Mouse (Mus musculus): Measurements from ENCODE around the gene Gm20479. TPM values are rescaled to one million over a fixed set of nuclear protein-coding genes. Genes with fewer than 3 reads are reported as not detected.

Gm20479 gene
- polyA plus RNA-seq, 1 experiment from 2014 or later, result 0.52 TPM

DNA sequence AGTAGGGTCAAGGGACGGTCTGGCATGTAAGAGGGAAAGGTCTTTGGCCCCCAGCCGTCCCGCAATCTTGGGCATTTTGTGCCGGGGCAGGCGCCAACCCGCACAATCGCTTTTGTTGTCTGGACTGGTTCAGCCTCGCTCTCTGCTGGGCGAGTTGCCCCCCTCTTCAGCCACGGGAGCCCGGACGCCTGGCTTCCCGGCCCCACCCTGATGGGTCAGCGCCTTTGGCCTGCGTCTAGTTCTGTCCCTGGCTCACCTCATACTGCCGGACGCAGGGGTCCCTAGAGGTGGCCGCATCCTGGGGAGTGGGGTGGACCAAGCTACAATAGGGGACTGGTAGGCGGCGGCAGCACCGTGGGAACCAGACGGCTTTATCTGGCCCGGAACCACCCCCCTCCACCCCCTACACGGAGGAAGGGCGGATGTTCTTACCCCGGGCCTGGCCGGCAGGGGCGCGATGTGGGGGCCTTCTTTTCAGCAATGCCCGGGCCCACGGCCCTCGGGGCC is 22.8 kb downstream of the Gm20479 start:
- 0 out of 2 replicates have a peak overlapping the region, but pooled peaks have one; percentile 7 for H3K4me2 ChIP-seq (ENCODE audit: low read depth, severe bottlenecking)
- H3K9ac ChIP-seq (ENCODE audit: low read length), result no peak overlapping the region
- ATAC-seq (ENCODE audit: insufficient number of reproducible peaks, low FRiP score, low TSS enrichment, low read depth), result no peak
- no peaks in the 10 kb centered on the region for H3K36me3 ChIP-seq (ENCODE audit: control insufficient read depth, insufficient read depth, low read length)
- 0 out of 2 replicates have a peak overlapping the region, but pooled peaks have one; percentile 8 for H3K4me3 ChIP-seq (ENCODE audit: low read depth, low read length)
- H3K4me1 ChIP-seq (ENCODE audit: control insufficient read depth, insufficient read depth, low read length), result peaks cover 23% of the 10 kb centered on the region
- DNase-seq (ENCODE audit: low spot score), result peak; percentile 36
- H3K27me3 ChIP-seq (ENCODE audit: control insufficient read depth, insufficient read depth, low read length), result peaks cover 67% of the 10 kb centered on the region
- H3K27ac ChIP-seq (replicated peaks; ENCODE audit: low read depth, low read length), result no peak overlapping the region
- WGBS, result under 1% methylated on average over 32 of the region's 32 CpGs
- H3K9me3 ChIP-seq (ENCODE audit: control insufficient read depth, low read length), result peaks cover 4% of the 10 kb centered on the region; the same call in 1 of the 2 replicates

DNA sequence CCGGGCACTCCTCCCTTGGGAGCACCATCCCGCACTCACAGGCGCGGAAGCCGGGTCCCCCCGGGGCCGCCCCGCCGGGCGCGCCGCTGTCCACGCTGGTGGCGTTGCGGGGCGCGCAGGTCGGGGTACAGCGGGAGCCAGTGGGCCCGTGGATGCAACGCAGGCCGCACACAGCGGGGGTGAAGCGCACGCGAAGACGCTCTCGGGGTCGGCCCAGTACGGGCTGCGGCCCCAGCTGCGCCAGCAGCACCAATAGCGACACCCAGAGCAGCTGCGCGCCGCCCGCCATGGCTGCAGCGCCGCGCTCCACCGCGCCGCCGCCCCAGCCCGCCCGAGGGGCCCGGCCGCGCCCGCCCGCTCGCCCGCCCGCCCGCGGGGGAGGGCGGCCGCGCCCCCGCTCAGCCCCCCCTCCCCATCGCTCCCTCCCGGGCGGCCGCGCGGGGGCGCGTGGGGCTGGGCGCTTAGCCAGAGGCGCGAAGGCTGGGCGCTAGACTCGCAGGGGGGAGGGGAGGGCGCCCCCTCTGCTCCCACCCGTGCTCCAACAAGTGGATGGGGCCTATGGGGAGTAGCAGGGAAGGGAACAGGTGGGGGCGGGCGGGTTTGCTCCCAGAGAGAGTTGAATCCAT is 23.8 kb downstream of the Gm20479 start:
- Histone ChIP-seq H3K4me1 (ENCODE audit: control insufficient read depth, insufficient read depth, low read length) (peaks cover 23% of the 10 kb centered on the region), H3K4me2 (ENCODE audit: low read depth, severe bottlenecking) (peak overlapping the region; percentile 79), H3K4me3 (ENCODE audit: low read depth, low read length) (peak overlapping the region; percentile 41), H3K9ac (ENCODE audit: low read length) (peak overlapping the region; percentile 47), H3K27ac (replicated peaks; ENCODE audit: low read depth, low read length) (no peak overlapping the region), H3K9me3 (ENCODE audit: control insufficient read depth, low read length) (peaks cover 4% of the 10 kb centered on the region; the same call in 1 of the 2 replicates), H3K27me3 (ENCODE audit: control insufficient read depth, insufficient read depth, low read length) (peaks cover 77% of the 10 kb centered on the region), H3K36me3 (ENCODE audit: control insufficient read depth, insufficient read depth, low read length) (no peaks in the 10 kb centered on the region)
- no peak for ATAC-seq (ENCODE audit: insufficient number of reproducible peaks, low FRiP score, low TSS enrichment, low read depth)
- peak; percentile 42 for DNase-seq (ENCODE audit: low spot score)
- WGBS, result under 1% methylated on average over 40 of the region's 77 CpGs

- DNase-seq (ENCODE audit: low spot score) (peak; percentile 89), ATAC-seq (ENCODE audit: insufficient number of reproducible peaks, low FRiP score, low TSS enrichment, low read depth) (no peak)
- Histone ChIP-seq H3K4me3 (ENCODE audit: low read depth, low read length) (peak overlapping the region; percentile 41), H3K27ac (replicated peaks; ENCODE audit: low read depth, low read length) (no peak overlapping the region), H3K4me2 (ENCODE audit: low read depth, severe bottlenecking) (peak overlapping the region; percentile 79), H3K4me1 (ENCODE audit: control insufficient read depth, insufficient read depth, low read length) (peaks cover 23% of the 10 kb centered on the region), H3K36me3 (ENCODE audit: control insufficient read depth, insufficient read depth, low read length) (no peaks in the 10 kb centered on the region), H3K9ac (ENCODE audit: low read length) (no peak overlapping the region), H3K9me3 (ENCODE audit: control insufficient read depth, low read length) (peaks cover 4% of the 10 kb centered on the region; the same call in 1 of the 2 replicates), H3K27me3 (ENCODE audit: control insufficient read depth, insufficient read depth, low read length) (peaks cover 78% of the 10 kb centered on the region)
- under 1% methylated on average over 36 of the region's 39 CpGs for WGBS
Observed at GRCm38 (mm10) chr7:27332353-27333199, 24.6 kb downstream of the Gm20479 start.

GRCm38 (mm10) chr7:27331854-27332253 is 25.4 kb downstream of the Gm20479 start:
- Histone ChIP-seq H3K27ac (replicated peaks; ENCODE audit: low read depth, low read length) (no peak overlapping the region), H3K4me2 (ENCODE audit: low read depth, severe bottlenecking) (no peak overlapping the region; the same call in 1 of the 2 replicates), H3K9me3 (ENCODE audit: control insufficient read depth, low read length) (peaks cover 4% of the 10 kb centered on the region; the same call in 1 of the 2 replicates), H3K27me3 (ENCODE audit: control insufficient read depth, insufficient read depth, low read length) (peaks cover 85% of the 10 kb centered on the region), H3K4me3 (ENCODE audit: low read depth, low read length) (no peak overlapping the region), H3K36me3 (ENCODE audit: control insufficient read depth, insufficient read depth, low read length) (no peaks in the 10 kb centered on the region), H3K9ac (ENCODE audit: low read length) (no peak overlapping the region), H3K4me1 (ENCODE audit: control insufficient read depth, insufficient read depth, low read length) (peaks cover 23% of the 10 kb centered on the region)
- no peak for DNase-seq (ENCODE audit: low spot score)
- 9% methylated on average over 8 of the region's 8 CpGs for WGBS
- ATAC-seq (ENCODE audit: insufficient number of reproducible peaks, low FRiP score, low TSS enrichment, low read depth), result no peak

GRCm38 (mm10) chr7:27331541-27331851 is 25.7 kb downstream of the Gm20479 start:
- Histone ChIP-seq H3K4me3 (ENCODE audit: low read depth, low read length) (no peak overlapping the region), H3K36me3 (ENCODE audit: control insufficient read depth, insufficient read depth, low read length) (no peaks in the 10 kb centered on the region), H3K27ac (replicated peaks; ENCODE audit: low read depth, low read length) (no peak overlapping the region), H3K27me3 (ENCODE audit: control insufficient read depth, insufficient read depth, low read length) (peaks cover 88% of the 10 kb centered on the region), H3K9ac (ENCODE audit: low read length) (no peak overlapping the region), H3K4me1 (ENCODE audit: control insufficient read depth, insufficient read depth, low read length) (peaks cover 23% of the 10 kb centered on the region), H3K4me2 (ENCODE audit: low read depth, severe bottlenecking) (peak overlapping the region; percentile 57; the same call in 1 of the 2 replicates), H3K9me3 (ENCODE audit: control insufficient read depth, low read length) (peaks cover 4% of the 10 kb centered on the region; the same call in 1 of the 2 replicates)
- DNase-seq (ENCODE audit: low spot score) (no peak), ATAC-seq (ENCODE audit: insufficient number of reproducible peaks, low FRiP score, low TSS enrichment, low read depth) (no peak)
- 2% methylated on average over 8 of the region's 8 CpGs for WGBS

GRCm38 (mm10) chr7:27330709-27331540 is 26.3 kb downstream of the Gm20479 start:
- Histone ChIP-seq H3K27me3 (ENCODE audit: control insufficient read depth, insufficient read depth, low read length) (peaks cover 94% of the 10 kb centered on the region), H3K27ac (replicated peaks; ENCODE audit: low read depth, low read length) (no peak overlapping the region), H3K9me3 (ENCODE audit: control insufficient read depth, low read length) (peaks cover 4% of the 10 kb centered on the region; the same call in 1 of the 2 replicates), H3K4me1 (ENCODE audit: control insufficient read depth, insufficient read depth, low read length) (peaks cover 23% of the 10 kb centered on the region), H3K9ac (ENCODE audit: low read length) (no peak overlapping the region), H3K4me2 (ENCODE audit: low read depth, severe bottlenecking) (peak overlapping the region; percentile 57), H3K36me3 (ENCODE audit: control insufficient read depth, insufficient read depth, low read length) (no peaks in the 10 kb centered on the region), H3K4me3 (ENCODE audit: low read depth, low read length) (peak overlapping the region; percentile 32)
- DNase-seq (ENCODE audit: low spot score), result peak; percentile 84
- under 1% methylated on average over 39 of the region's 39 CpGs for WGBS
- ATAC-seq (ENCODE audit: insufficient number of reproducible peaks, low FRiP score, low TSS enrichment, low read depth), result peak; percentile 28; the same call in 1 of the 2 replicates

- DNase-seq (ENCODE audit: low spot score), result no peak
- peaks cover 90% of the 10 kb centered on the region for H3K27me3 ChIP-seq (ENCODE audit: control insufficient read depth, insufficient read depth, low read length)
- peak overlapping the region; percentile 32; the same call in 1 of the 2 replicates for H3K4me3 ChIP-seq (ENCODE audit: low read depth, low read length)
- ATAC-seq (ENCODE audit: insufficient number of reproducible peaks, low FRiP score, low TSS enrichment, low read depth), result no peak
- no peak overlapping the region for H3K4me2 ChIP-seq (ENCODE audit: low read depth, severe bottlenecking)
- H3K36me3 ChIP-seq (ENCODE audit: control insufficient read depth, insufficient read depth, low read length), result no peaks in the 10 kb centered on the region
- peaks cover 23% of the 10 kb centered on the region for H3K4me1 ChIP-seq (ENCODE audit: control insufficient read depth, insufficient read depth, low read length)
- no peak overlapping the region for H3K27ac ChIP-seq (replicated peaks; ENCODE audit: low read depth, low read length)
- H3K9me3 ChIP-seq (ENCODE audit: control insufficient read depth, low read length), result peaks cover 4% of the 10 kb centered on the region; the same call in 1 of the 2 replicates
- H3K9ac ChIP-seq (ENCODE audit: low read length), result no peak overlapping the region
- WGBS, result 19% methylated on average over 17 of the region's 17 CpGs
Observed at GRCm38 (mm10) chr7:27329981-27330380, 27.2 kb downstream of the Gm20479 start.

All from limb, embryonic 11.5 days (tissue).